Mouse (Mus musculus) heart, embryonic 16.5 days (tissue): ENCODE data around the gene Fam168b. TPM values are rescaled to one million over a fixed set of nuclear protein-coding genes. Genes with fewer than 3 reads are reported as not detected.

Source experiments
- ATAC-seq: fragments of 200-750 bp; cut with Nextera tagmentation; replicated peaks from 2 replicates; pipeline ENCODE4 v1.8.0; 2017; ENCODE audit warnings: moderate number of reproducible peaks; ENCODE audit not compliant: insufficient read depth, low FRiP score; ENCODE audit errors: extremely low read depth
- H3K27ac ChIP-seq: fragments of 300-500 bp; sonication (generic); 2 replicates; pipeline ENCODE4 v1.5.1; 2014; ENCODE audit warnings: mild to moderate bottlenecking, low read length, control low read depth, moderate library complexity
- H3K27me3 ChIP-seq: fragments of 300-500 bp; sonication (generic); 2 replicates; pipeline ENCODE4 v1.6.1; 2014; ENCODE audit warnings: low read length, mixed read lengths; ENCODE audit not compliant: control insufficient read depth, insufficient read depth
- H3K36me3 ChIP-seq: fragments of 300-500 bp; sonication (generic); 2 replicates; pipeline ENCODE4 v1.6.1; 2014; ENCODE audit not compliant: control insufficient read depth, insufficient read depth
- H3K4me1 ChIP-seq: fragments of 300-500 bp; sonication (generic); 2 replicates; pipeline ENCODE4 v1.6.1; 2014; ENCODE audit warnings: low read length, mixed read lengths; ENCODE audit not compliant: control insufficient read depth, insufficient read depth
- H3K4me2 ChIP-seq: fragments of 300-500 bp; sonication (generic); 2 replicates; pipeline ENCODE4 v1.6.1; 2014; ENCODE audit warnings: low read depth, mild to moderate bottlenecking, control low read depth, low read length
- H3K4me3 ChIP-seq: fragments of 300-500 bp; sonication (generic); 2 replicates; pipeline ENCODE4 v1.5.1; 2014; ENCODE audit warnings: mild to moderate bottlenecking, control low read depth, low read length
- H3K9ac ChIP-seq: fragments of 300-500 bp; sonication (generic); 2 replicates; pipeline ENCODE4 v1.6.1; 2014; ENCODE audit warnings: low read length, control low read depth
- H3K9me3 ChIP-seq: fragments of 300-500 bp; sonication (generic); replicated peaks from 2 replicates; pipeline ENCODE4 v1.6.1; 2016; ENCODE audit warnings: low read length; ENCODE audit not compliant: control insufficient read depth
- WGBS: fragments of 180-500 bp; shearing (Covaris S2); extraction: QIAGEN DNeasy Blood & Tissue Kit; methylation state at CpG from one replicate; pipeline ENCODE4 v1.1.7; 2014; 5-methylcytosine and 5-hydroxymethylcytosine counted together
- polyA plus RNA-seq: library from polyadenylated mRNA; unstranded; fragments of >200 nt; fragmentation: Nextera tagmentation; extraction: Ambion mirVana; gene quantifications from 2 replicates; pipeline ENCODE4 v1.2.1, GENCODE M21; 2015

Fam168b gene
- polyA plus RNA-seq, 1 experiment from 2014 or later = 43.4 TPM

DNA sequence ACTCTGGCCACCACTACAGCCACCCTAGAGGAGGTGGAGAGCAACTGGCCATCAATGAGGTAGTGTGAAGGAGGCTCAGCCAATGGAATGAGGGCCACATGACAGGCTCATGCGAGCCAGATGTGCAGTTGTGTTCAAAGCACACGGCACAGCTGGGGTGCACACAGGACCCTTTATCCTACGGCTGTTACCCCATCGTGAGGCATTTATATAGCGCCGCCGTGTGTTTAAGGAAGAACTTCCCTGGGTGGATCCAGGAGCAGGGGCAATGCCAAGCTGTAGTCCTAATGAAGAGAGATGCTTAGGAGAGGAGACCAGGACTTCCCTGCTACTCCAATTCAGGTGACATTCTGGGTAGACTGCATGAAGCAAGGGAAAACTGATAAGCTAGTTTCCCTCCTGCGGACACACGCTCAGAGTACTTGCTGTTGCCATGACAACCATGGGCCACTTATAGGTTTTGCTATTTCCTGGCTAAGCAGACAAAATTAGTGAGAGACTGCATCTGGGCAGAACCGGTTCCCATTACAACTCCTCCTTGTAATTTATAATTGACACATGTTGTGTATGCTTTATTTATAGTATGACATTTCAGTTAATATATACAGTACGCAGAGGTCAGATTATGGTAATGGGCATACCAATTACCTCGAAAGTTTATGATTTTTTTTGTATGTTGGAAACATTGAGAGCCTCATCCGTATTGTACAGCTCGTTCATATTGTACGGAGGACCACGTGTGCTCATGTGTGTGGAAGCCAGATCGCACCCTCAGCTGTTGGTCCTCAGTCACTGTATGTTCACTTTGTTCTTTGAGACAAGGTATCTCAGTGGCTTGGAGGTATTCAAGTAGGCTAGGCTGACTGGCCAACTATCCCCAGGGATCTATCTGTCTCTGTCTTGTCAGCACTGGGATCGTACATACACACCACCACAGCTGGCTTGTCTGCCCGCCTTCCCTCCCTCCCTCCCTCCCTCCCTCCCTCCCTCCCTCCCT, 49.3 kb downstream of the Fam168b start:
- Histone ChIP-seq H3K36me3 (no peaks in the 10 kb centered on the region), H3K4me1 (no peaks in the 10 kb centered on the region), H3K27me3 (no peaks in the 10 kb centered on the region), H3K27ac (no peak overlapping the region), H3K4me2 (no peak overlapping the region), H3K9ac (no peak overlapping the region), H3K4me3 (no peak overlapping the region), H3K9me3 (no peaks in the 10 kb centered on the region)
- WGBS = 69% methylated on average over 19 of the region's 19 CpGs
- no peak for ATAC-seq

DNA sequence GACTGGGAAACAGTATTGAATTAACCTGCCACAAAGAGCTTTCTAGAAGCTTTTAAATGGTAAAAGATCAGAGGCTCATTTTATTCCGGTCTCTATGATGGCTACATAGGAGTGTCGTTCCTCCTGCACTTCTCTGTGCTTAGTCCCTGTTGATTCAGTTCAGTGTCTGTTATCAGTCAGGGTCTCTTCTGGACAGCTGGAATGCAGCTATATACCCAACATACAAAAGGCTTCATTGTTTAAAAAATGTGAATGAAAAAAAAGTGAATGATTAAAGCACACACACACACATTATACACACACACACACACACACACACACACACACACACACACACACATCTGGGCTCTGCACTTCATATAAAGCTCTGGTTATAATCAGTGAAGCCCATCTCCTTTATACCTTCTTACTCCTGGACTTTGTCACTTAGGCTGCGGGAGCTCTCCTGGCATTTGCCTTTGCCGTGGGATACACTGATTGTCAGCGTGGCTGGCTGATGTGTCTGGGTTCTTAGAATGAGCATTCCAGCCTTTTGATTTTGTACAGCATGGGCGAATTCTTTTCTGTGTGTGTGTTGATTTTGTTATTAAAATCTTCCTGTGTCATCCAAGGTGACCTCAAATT, 59.2 kb downstream of the Fam168b start:
- no peaks in the 10 kb centered on the region for H3K27me3 ChIP-seq
- no peaks in the 10 kb centered on the region for H3K9me3 ChIP-seq
- no peak for ATAC-seq
- H3K9ac ChIP-seq = no peak overlapping the region
- no peak overlapping the region for H3K4me3 ChIP-seq
- no peaks in the 10 kb centered on the region for H3K4me1 ChIP-seq
- H3K27ac ChIP-seq = no peak overlapping the region
- H3K4me2 ChIP-seq = no peak overlapping the region
- 34% methylated on average over 6 of the region's 6 CpGs for WGBS
- H3K36me3 ChIP-seq = no peaks in the 10 kb centered on the region

- H3K27ac ChIP-seq = no peak overlapping the region
- no peaks in the 10 kb centered on the region for H3K36me3 ChIP-seq
- H3K4me2 ChIP-seq = no peak overlapping the region
- H3K9me3 ChIP-seq = peaks cover 2% of the 10 kb centered on the region
- H3K9ac ChIP-seq = no peak overlapping the region
- 79% methylated on average over 3 of the region's 3 CpGs for WGBS
- no peaks in the 10 kb centered on the region for H3K27me3 ChIP-seq
- ATAC-seq = no peak
- no peak overlapping the region for H3K4me3 ChIP-seq
- no peaks in the 10 kb centered on the region for H3K4me1 ChIP-seq
These were observed 67.0 kb downstream of the Fam168b start for GRCm38 (mm10) chr1:34775870-34776269.

GRCm38 (mm10) chr1:34768875-34769274, 74.0 kb downstream of the Fam168b start:
- H3K4me3 ChIP-seq = no peak overlapping the region
- WGBS = 63% methylated on average over 6 of the region's 6 CpGs
- no peak overlapping the region for H3K27ac ChIP-seq
- no peaks in the 10 kb centered on the region for H3K27me3 ChIP-seq
- H3K9ac ChIP-seq = no peak overlapping the region
- H3K36me3 ChIP-seq = no peaks in the 10 kb centered on the region
- no peaks in the 10 kb centered on the region for H3K9me3 ChIP-seq
- ATAC-seq = no peak
- H3K4me1 ChIP-seq = peaks cover 12% of the 10 kb centered on the region
- H3K4me2 ChIP-seq = no peak overlapping the region

DNA sequence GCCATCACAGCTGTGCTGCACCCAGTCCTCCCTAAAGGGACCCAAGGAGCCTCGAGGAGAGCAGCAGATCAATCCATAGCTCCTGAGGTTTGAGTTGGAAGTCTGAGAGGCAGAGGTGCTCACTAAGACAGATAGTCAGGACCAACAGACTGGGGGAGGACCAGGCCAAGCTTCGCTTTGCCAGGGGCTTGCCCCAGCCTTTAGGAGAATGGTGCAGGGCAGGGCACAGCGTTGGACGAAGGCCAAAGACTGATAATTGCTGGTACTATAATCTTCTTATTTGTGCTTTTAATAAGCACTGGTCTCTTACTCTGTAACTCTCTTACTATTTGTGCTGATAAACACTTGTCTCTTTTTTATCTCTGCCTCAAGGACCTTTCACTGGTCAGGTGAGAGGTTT, 75.0 kb downstream of the Fam168b start:
- 38% methylated on average over 4 of the region's 4 CpGs for WGBS
- Histone ChIP-seq H3K9me3 (no peaks in the 10 kb centered on the region), H3K4me2 (no peak overlapping the region), H3K4me3 (no peak overlapping the region), H3K27ac (no peak overlapping the region), H3K27me3 (no peaks in the 10 kb centered on the region), H3K4me1 (peaks cover 12% of the 10 kb centered on the region), H3K9ac (no peak overlapping the region), H3K36me3 (no peaks in the 10 kb centered on the region)
- ATAC-seq = no peak

DNA sequence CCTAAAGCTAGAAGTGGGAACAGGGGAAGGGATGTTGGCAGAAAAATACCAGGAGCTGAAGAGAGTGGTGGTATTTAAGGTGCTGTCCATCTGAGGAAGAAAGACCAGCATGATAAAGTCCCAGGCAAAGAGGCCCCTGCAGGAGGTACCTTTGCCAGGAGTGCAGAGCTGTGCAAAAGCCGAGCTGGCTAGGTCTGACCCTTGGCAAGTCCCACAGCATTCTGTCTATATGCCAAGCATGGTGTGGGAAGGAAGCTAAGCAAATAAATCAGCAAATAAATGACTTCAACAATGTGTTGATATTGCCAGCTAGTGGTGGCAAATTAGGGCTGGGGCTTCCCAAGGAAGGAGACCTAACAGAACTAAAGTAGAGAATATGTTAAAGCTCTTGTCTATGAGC, 76.0 kb downstream of the Fam168b start:
- H3K4me3 ChIP-seq = no peak overlapping the region
- no peaks in the 10 kb centered on the region for H3K36me3 ChIP-seq
- no peak overlapping the region for H3K4me2 ChIP-seq
- WGBS = 56% methylated on average over 1 of the region's 1 CpGs
- no peak overlapping the region for H3K9ac ChIP-seq
- H3K9me3 ChIP-seq = no peaks in the 10 kb centered on the region
- no peaks in the 10 kb centered on the region for H3K27me3 ChIP-seq
- H3K27ac ChIP-seq = no peak overlapping the region
- H3K4me1 ChIP-seq = peaks cover 12% of the 10 kb centered on the region
- no peak for ATAC-seq

Other genes starting within 250 kb of the Fam168b start
- 76.2 and 87.3 TPM in 2 replicates for gene Plekhb2, start 6.9 kb upstream of the Fam168b start, polyA plus RNA-seq